Mouse (Mus musculus): ENCODE measurements around the gene Tnnt3. TPM values are rescaled to one million over a fixed set of nuclear protein-coding genes. Genes with fewer than 3 reads are reported as not detected.

Gene Tnnt3
- polyA plus RNA-seq, 1 experiment from 2014 or later: 8.0 TPM

DNA sequence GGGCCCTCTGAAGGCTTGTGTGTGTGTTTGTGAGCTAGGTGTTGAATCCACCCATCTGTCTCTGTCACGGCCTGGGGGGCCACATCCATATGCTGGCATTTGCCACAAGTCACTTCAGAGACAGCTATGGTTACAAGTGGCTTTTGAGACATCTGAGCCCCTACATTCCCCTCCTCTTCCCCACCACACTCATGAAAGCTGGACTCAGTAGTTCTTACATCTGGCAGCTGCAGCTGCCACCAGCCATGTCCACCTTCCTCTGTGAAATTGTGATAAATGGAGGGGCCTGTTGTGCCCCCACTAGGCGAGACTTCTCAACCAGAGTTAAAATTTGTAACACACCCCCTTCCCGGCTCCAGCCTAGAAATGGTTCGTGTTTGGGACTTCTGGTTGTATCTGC is 39.7 kb downstream of the Tnnt3 start:
- Histone ChIP-seq H3K9ac (ENCODE audit: low read length) (peak overlapping the region; percentile 23; the same call in 1 of the 2 replicates), H3K4me1 (replicated peaks; ENCODE audit: control insufficient read depth, insufficient read depth) (peaks cover 19% of the 10 kb centered on the region), H3K27ac (replicated peaks) (peak overlapping the region; percentile 61), H3K4me3 (ENCODE audit: low read depth, low read length) (no peak overlapping the region), H3K36me3 (ENCODE audit: control insufficient read depth, insufficient read depth, low read length) (no peaks in the 10 kb centered on the region), H3K4me2 (replicated peaks; ENCODE audit: low read depth) (no peak overlapping the region; the same call in 1 of the 2 replicates), H3K9me3 (ENCODE audit: control insufficient read depth, low read length) (no peaks in the 10 kb centered on the region), H3K27me3 (ENCODE audit: control insufficient read depth, insufficient read depth, low read length) (no peaks in the 10 kb centered on the region)
- WGBS: 31% methylated on average over 4 of the region's 4 CpGs
- TF ChIP-seq EP300 (optimal IDR thresholded peaks at IDR 0.05): no peak
- no peak for TF ChIP-seq CTCF (IDR thresholded peaks at IDR 0.05; ENCODE audit: low read depth)
- no peak for ATAC-seq (ENCODE audit: low FRiP score, low TSS enrichment)
- no peak for DNase-seq (ENCODE audit: low spot score)

DNA sequence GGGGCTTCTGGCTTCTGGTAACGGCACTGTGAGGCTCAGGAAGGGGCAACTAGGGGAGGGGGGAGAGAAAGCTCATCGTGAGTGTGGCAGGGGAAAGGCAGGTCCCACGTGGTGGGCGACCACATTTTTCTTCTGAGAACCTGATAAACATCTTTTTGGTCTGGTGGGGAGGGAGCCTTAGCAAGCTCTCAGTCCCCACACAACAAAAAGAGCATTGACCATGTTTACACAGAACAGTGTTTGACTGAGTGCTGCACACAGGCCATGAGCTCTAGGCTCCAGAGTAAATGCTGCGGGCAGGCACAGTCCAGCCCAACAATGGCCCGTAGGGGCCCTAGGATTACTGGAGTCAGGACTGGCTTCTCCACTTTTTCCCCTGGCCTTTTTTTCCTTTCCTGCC is 40.1 kb downstream of the Tnnt3 start:
- no peak overlapping the region for H3K4me2 ChIP-seq (replicated peaks; ENCODE audit: low read depth)
- no peak for TF ChIP-seq EP300 (optimal IDR thresholded peaks at IDR 0.05)
- TF ChIP-seq CTCF (IDR thresholded peaks at IDR 0.05; ENCODE audit: low read depth): no peak
- no peaks in the 10 kb centered on the region for H3K36me3 ChIP-seq (ENCODE audit: control insufficient read depth, insufficient read depth, low read length)
- no peak overlapping the region for H3K9ac ChIP-seq (ENCODE audit: low read length)
- no peaks in the 10 kb centered on the region for H3K9me3 ChIP-seq (ENCODE audit: control insufficient read depth, low read length)
- H3K27ac ChIP-seq (replicated peaks): peak overlapping the region; percentile 49; the same call in 1 of the 2 replicates
- H3K4me1 ChIP-seq (replicated peaks; ENCODE audit: control insufficient read depth, insufficient read depth): peaks cover 15% of the 10 kb centered on the region
- ATAC-seq (ENCODE audit: low FRiP score, low TSS enrichment) (no peak), DNase-seq (ENCODE audit: low spot score) (no peak)
- H3K4me3 ChIP-seq (ENCODE audit: low read depth, low read length): no peak overlapping the region
- H3K27me3 ChIP-seq (ENCODE audit: control insufficient read depth, insufficient read depth, low read length): no peaks in the 10 kb centered on the region
- 12% methylated on average over 6 of the region's 6 CpGs for WGBS

DNA sequence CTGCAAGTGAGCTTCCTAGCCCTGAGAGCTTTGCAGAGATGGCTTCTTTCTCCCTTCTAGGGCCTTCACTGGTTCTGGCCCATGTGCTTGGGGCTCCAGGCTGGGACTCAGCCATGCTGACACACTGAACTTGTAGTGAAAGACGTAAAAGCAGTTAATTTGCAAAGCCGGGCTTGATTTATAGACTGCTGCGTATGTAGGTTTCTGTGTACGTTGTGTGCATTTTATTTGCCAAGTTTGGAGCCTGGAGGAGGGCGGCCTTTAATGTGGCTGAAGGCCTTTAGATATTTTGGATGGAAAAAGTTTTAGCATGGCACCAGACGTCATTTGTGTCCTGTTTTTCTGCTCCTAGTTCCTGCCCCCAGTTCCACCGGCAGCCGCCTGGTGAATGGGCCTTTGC is 41.2 kb downstream of the Tnnt3 start:
- Histone ChIP-seq H3K36me3 (ENCODE audit: control insufficient read depth, insufficient read depth, low read length) (no peaks in the 10 kb centered on the region), H3K9ac (ENCODE audit: low read length) (peak overlapping the region; percentile 35), H3K27ac (replicated peaks) (no peak overlapping the region), H3K4me2 (replicated peaks; ENCODE audit: low read depth) (no peak overlapping the region), H3K4me3 (ENCODE audit: low read depth, low read length) (no peak overlapping the region), H3K4me1 (replicated peaks; ENCODE audit: control insufficient read depth, insufficient read depth) (peaks cover 7% of the 10 kb centered on the region; the same call in 1 of the 2 replicates), H3K9me3 (ENCODE audit: control insufficient read depth, low read length) (no peaks in the 10 kb centered on the region), H3K27me3 (ENCODE audit: control insufficient read depth, insufficient read depth, low read length) (no peaks in the 10 kb centered on the region)
- 43% methylated on average over 8 of the region's 8 CpGs for WGBS
- TF ChIP-seq EP300 (optimal IDR thresholded peaks at IDR 0.05): no peak
- TF ChIP-seq CTCF (IDR thresholded peaks at IDR 0.05; ENCODE audit: low read depth): no peak
- ATAC-seq (ENCODE audit: low FRiP score, low TSS enrichment) (no peak), DNase-seq (ENCODE audit: low spot score) (no peak)

DNA sequence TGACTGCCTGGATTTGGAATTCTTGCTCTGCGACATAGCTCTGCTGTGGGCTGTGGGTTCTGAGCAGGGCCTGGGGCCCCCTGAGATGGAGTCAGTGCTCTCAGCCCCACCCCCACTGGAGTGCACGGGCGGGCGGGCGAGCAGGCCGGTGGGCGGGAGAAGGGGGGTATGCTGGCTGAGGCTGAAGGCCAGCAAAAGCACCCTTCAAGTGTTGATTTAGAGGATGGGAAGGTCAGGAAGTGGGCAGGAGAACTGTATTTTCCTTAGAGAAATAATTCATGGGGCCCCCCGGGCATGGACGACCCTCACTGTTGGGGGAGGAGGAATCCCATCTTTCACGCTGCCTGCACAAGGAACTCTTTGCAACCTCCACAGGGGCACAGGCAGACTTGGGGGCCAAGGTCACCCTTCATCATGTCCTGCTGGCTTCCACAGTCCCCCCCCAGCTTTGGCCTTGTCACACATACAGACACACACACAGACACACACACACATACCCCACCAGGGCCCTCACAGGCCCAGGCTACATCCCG is 44.2 kb downstream of the Tnnt3 start:
- Histone ChIP-seq H3K9me3 (ENCODE audit: control insufficient read depth, low read length) (no peaks in the 10 kb centered on the region), H3K9ac (ENCODE audit: low read length) (no peak overlapping the region), H3K4me1 (replicated peaks; ENCODE audit: control insufficient read depth, insufficient read depth) (peaks cover 7% of the 10 kb centered on the region; the same call in 1 of the 2 replicates), H3K27me3 (ENCODE audit: control insufficient read depth, insufficient read depth, low read length) (no peaks in the 10 kb centered on the region), H3K36me3 (ENCODE audit: control insufficient read depth, insufficient read depth, low read length) (no peaks in the 10 kb centered on the region), H3K27ac (replicated peaks) (peak overlapping the region; percentile 35; the same call in 1 of the 2 replicates), H3K4me2 (replicated peaks; ENCODE audit: low read depth) (no peak overlapping the region), H3K4me3 (ENCODE audit: low read depth, low read length) (no peak overlapping the region)
- ATAC-seq (ENCODE audit: low FRiP score, low TSS enrichment) (no peak), DNase-seq (ENCODE audit: low spot score) (no peak)
- WGBS: 33% methylated on average over 11 of the region's 11 CpGs
- TF ChIP-seq EP300 (optimal IDR thresholded peaks at IDR 0.05) (no peak), CTCF (IDR thresholded peaks at IDR 0.05; ENCODE audit: low read depth) (no peak)

DNA sequence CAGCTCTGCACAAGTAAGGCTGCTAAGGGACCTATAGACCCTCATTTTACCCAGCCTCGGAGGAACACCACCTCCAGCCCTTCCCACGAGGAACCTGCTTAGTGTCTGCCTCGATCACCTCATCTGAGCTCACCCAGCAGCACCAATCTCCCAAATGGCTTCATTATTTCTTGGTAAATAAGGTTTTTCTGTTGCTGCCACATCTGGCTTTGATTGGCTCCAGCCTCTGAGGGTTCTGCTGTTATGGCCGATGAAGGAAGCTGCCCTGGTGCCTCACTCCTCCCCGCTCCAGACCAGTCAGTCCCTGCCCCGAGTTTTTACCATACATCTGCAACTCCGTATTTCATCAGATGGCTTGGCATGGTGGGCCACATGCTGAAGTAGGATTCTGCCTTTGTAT is 47.3 kb downstream of the Tnnt3 start:
- no peaks in the 10 kb centered on the region for H3K36me3 ChIP-seq (ENCODE audit: control insufficient read depth, insufficient read depth, low read length)
- no peaks in the 10 kb centered on the region for H3K27me3 ChIP-seq (ENCODE audit: control insufficient read depth, insufficient read depth, low read length)
- no peaks in the 10 kb centered on the region for H3K9me3 ChIP-seq (ENCODE audit: control insufficient read depth, low read length)
- WGBS: 82% methylated on average over 7 of the region's 7 CpGs
- H3K9ac ChIP-seq (ENCODE audit: low read length): no peak overlapping the region
- DNase-seq (ENCODE audit: low spot score): no peak
- TF ChIP-seq CTCF (IDR thresholded peaks at IDR 0.05; ENCODE audit: low read depth): no peak
- no peak for TF ChIP-seq EP300 (optimal IDR thresholded peaks at IDR 0.05)
- H3K4me2 ChIP-seq (replicated peaks; ENCODE audit: low read depth): no peak overlapping the region
- no peaks in the 10 kb centered on the region for H3K4me1 ChIP-seq (replicated peaks; ENCODE audit: control insufficient read depth, insufficient read depth)
- H3K4me3 ChIP-seq (ENCODE audit: low read depth, low read length): no peak overlapping the region
- H3K27ac ChIP-seq (replicated peaks): no peak overlapping the region
- ATAC-seq (ENCODE audit: low FRiP score, low TSS enrichment): no peak

DNA sequence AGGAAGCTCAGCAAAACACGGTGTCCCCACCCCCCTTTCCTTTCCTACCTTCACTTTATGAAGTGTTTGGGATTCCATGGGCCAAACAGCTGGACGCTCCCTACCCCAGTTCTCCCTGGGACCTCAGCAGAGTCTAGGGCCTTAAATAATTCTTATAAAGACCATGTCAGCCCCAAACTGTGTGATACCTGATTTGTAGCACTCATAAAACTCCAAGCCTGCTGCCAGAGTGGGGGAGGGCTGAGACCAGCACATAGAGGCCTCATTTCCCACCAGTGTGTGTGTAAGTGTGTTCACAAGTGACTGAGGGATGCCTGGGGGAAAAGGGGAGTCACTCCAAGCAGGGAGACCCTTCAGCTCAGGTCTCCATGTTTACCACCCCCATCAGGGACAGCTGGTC is 49.2 kb downstream of the Tnnt3 start:
- no peak overlapping the region for H3K4me2 ChIP-seq (replicated peaks; ENCODE audit: low read depth)
- no peaks in the 10 kb centered on the region for H3K27me3 ChIP-seq (ENCODE audit: control insufficient read depth, insufficient read depth, low read length)
- H3K9me3 ChIP-seq (ENCODE audit: control insufficient read depth, low read length): no peaks in the 10 kb centered on the region
- no peak for ATAC-seq (ENCODE audit: low FRiP score, low TSS enrichment)
- WGBS: 46% methylated on average over 2 of the region's 2 CpGs
- no peaks in the 10 kb centered on the region for H3K36me3 ChIP-seq (ENCODE audit: control insufficient read depth, insufficient read depth, low read length)
- no peak for DNase-seq (ENCODE audit: low spot score)
- no peak overlapping the region for H3K27ac ChIP-seq (replicated peaks)
- H3K4me1 ChIP-seq (replicated peaks; ENCODE audit: control insufficient read depth, insufficient read depth): no peaks in the 10 kb centered on the region; the same call in 1 of the 2 replicates
- H3K4me3 ChIP-seq (ENCODE audit: low read depth, low read length): no peak overlapping the region
- H3K9ac ChIP-seq (ENCODE audit: low read length): no peak overlapping the region
- TF ChIP-seq CTCF (IDR thresholded peaks at IDR 0.05; ENCODE audit: low read depth) (no peak), EP300 (optimal IDR thresholded peaks at IDR 0.05) (no peak)

Data from stomach, postnatal 0 days (tissue).